In the genomic region with DNA sequence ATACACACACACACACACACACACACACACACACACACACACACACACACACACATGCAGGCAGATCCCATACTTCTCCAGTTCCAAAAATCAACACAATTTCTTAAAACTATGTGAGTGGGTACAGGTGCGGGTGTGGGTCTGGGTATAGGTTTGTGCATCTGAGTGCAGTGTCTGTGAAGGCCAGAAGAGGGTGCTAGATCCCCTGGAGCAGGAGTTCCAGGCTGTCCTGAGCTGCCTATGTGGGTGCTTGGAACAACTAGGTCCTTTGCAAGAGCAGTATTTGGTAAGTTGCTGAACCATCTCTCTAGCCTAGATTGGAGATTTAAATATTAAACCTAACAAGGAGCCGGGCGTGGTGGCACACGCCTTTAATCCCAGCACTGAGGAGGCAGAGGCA, we compare ENCODE assay signal across 14 mouse cellular contexts. TPM values are rescaled to one million over a fixed set of nuclear protein-coding genes. Genes with fewer than 3 reads are reported as not detected.
DNase-seq lines count a peak whose midpoint lies in the region; ATAC-seq and TF ChIP-seq lines count a peak whose summit lies in the region.
"Had no signal": no experiment of that assay in that cellular context is flagged by ENCODE, and none has a peak within 500 bp of the region (broad histone marks: within the 10 kb centered on the region; RNA-seq: fewer than 3 reads in every experiment).

No protein-coding gene starts in this region.

- TF ChIP-seq POLR2A in thymus, adult 2 months (IDR thresholded peaks at IDR 0.05; ENCODE audit: control insufficient read depth, extremely low read depth, insufficient read depth, low read length, poor library complexity) = no peak

- no peak for TF ChIP-seq CTCF in thymus, adult 2 months (IDR thresholded peaks at IDR 0.05; ENCODE audit: borderline replicate concordance, control insufficient read depth, extremely low read depth, insufficient read depth, low read length, poor library complexity)

- no peak overlapping the region for H3K4me3 ChIP-seq in thymus, adult 2 months (ENCODE audit: control insufficient read depth, insufficient read depth, low read length)
- H3K4me3 ChIP-seq: forebrain, embryonic 13.5 days; hindbrain, embryonic 13.5 days; lung, embryonic 15.5 days; neural tube, embryonic 15.5 days had no signal

- ATAC-seq in monocyte, adult 5-6 weeks (replicated peaks; ENCODE audit: insufficient number of reproducible peaks, low FRiP score, low TSS enrichment, poor library complexity, severe bottlenecking) = no peak; the same call in 1 of the 2 replicates
- ATAC-seq: forebrain, embryonic 13.5 days had no signal

- H3K4me1 ChIP-seq in thymus, adult 2 months (replicated peaks; ENCODE audit: control insufficient read depth, insufficient read depth, low read length) = no peaks in the 10 kb centered on the region
- H3K4me1 ChIP-seq: forebrain, embryonic 13.5 days; hindbrain, embryonic 13.5 days had no signal

- over 99% methylated on average over 4 of the region's 4 CpGs for WGBS in thymus, adult 2 months

- peak; percentile 14 for DNase-seq in kidney, adult 9 months
- no peak for DNase-seq in kidney, adult 18-20 months
- DNase-seq in thymus, postnatal 14 days = peak; percentile 10
- DNase-seq in thymus, adult 2 months = no peak
- DNase-seq in ZHBTc4 (ENCODE audit: low read depth, low spot score) = peak; percentile 82
- DNase-seq in layer of hippocampus, adult 11-12 months (ENCODE audit: low spot score) = no peak
- DNase-seq: adrenal gland, adult 8-10 months; kidney, postnatal 25 days; midbrain, embryonic 14.5 days had no signal

- no peaks in the 10 kb centered on the region for H3K27me3 ChIP-seq in thymus, adult 2 months (ENCODE audit: control insufficient read depth, insufficient read depth, low read length)
- H3K27me3 ChIP-seq: forebrain, embryonic 13.5 days; hindbrain, embryonic 13.5 days; lung, embryonic 15.5 days; neural tube, embryonic 15.5 days had no signal

- H3K27ac ChIP-seq in thymus, adult 2 months (ENCODE audit: control insufficient read depth, insufficient read depth, low read length) = no peak overlapping the region
- H3K27ac ChIP-seq: forebrain, embryonic 13.5 days; hindbrain, embryonic 13.5 days; lung, embryonic 15.5 days; neural tube, embryonic 15.5 days had no signal

- no peaks in the 10 kb centered on the region for H3K36me3 ChIP-seq in thymus, adult 2 months (ENCODE audit: control insufficient read depth, insufficient read depth, low read length)
- H3K36me3 ChIP-seq: hindbrain, embryonic 13.5 days; lung, embryonic 15.5 days; neural tube, embryonic 15.5 days had no signal

RNA-seq across cellular contexts. Expression of a gene that starts 33.5 kb away (rescaled TPM):
- polyA plus RNA-seq in thymus, adult 2 months (2012; rRNA removed) = 49.6 and 55.6 TPM in 2 replicates
- 48.5 to 69.7 TPM (median 51.8 TPM) in 3 replicates for total RNA-seq in monocyte, adult 5-6 weeks (2017)

Comparison
In these comparisons a context has a peak if more than half of its experiments do, and no peak if none do; other contexts are left out.
1. DNase-seq: peak in kidney, adult 9 months (single experiment), thymus, postnatal 14 days (single experiment) and ZHBTc4 (single experiment); none in kidney, adult 18-20 months (single experiment), thymus, adult 2 months (single experiment) and layer of hippocampus, adult 11-12 months (single experiment).